Mouse (Mus musculus): ENCODE data around the gene Trim8. TPM values are rescaled to one million over a fixed set of nuclear protein-coding genes. Genes with fewer than 3 reads are reported as not detected.

The Trim8 gene
- polyA plus RNA-seq, 1 experiment = 42.3 TPM

- H3ac ChIP-seq (ENCODE audit: control insufficient read depth, insufficient read length) = no peak overlapping the region
- H3K36me3 ChIP-seq (ENCODE audit: control insufficient read depth, insufficient read depth) = no peaks in the 10 kb centered on the region
- TF ChIP-seq POLR2A (IDR thresholded peaks at IDR 0.05; ENCODE audit: insufficient read length, low read depth) = no peak
- TF ChIP-seq MYOG (IDR thresholded peaks at IDR 0.05; ENCODE audit: control insufficient read depth in 1 of 3, insufficient read depth in 1 of 3, insufficient read length in 2 of 3, low read depth in 2 of 3) = no peak
- TF ChIP-seq TCF3 (IDR thresholded peaks at IDR 0.05; ENCODE audit: insufficient read length, low read depth) = no peak
- no peak for TF ChIP-seq REST (IDR thresholded peaks at IDR 0.05; ENCODE audit: insufficient read depth, insufficient read length)
- TF ChIP-seq MAX (IDR thresholded peaks at IDR 0.05; ENCODE audit: low read depth) = no peak
- no peak for TF ChIP-seq POLR2AphosphoS2 (IDR thresholded peaks at IDR 0.05; ENCODE audit: insufficient read length, low read depth)
- TF ChIP-seq SRF (IDR thresholded peaks at IDR 0.05; ENCODE audit: control insufficient read depth, insufficient read length, low read depth) = no peak
- no peak for TF ChIP-seq USF1 (IDR thresholded peaks at IDR 0.05; ENCODE audit: low read depth)
- TF ChIP-seq TCF12 (IDR thresholded peaks at IDR 0.05; ENCODE audit: insufficient read depth, poor library complexity, severe bottlenecking) = no peak
- TF ChIP-seq CEBPB (IDR thresholded peaks at IDR 0.05; ENCODE audit: insufficient read depth, poor library complexity, severe bottlenecking) = no peak
- TF ChIP-seq MYOD1 (IDR thresholded peaks at IDR 0.05; ENCODE audit: control insufficient read depth in 1 of 3, insufficient read length in 2 of 3, low read depth in 2 of 3) = no peak
- no peak for TF ChIP-seq E2F4 (IDR thresholded peaks at IDR 0.05; ENCODE audit: insufficient read depth)
- no peak overlapping the region for H3K4me2 ChIP-seq (ENCODE audit: low read depth)
- H3K27me3 ChIP-seq (ENCODE audit: control insufficient read depth, insufficient read depth, insufficient read length) = no peaks in the 10 kb centered on the region
- no peaks in the 10 kb centered on the region for H3K79me2 ChIP-seq (ENCODE audit: control insufficient read depth, insufficient read depth)
- H3K4me3 ChIP-seq = no peak overlapping the region
Measured at GRCm38 (mm10) chr19:46552496-46552895, 51.0 kb downstream of the Trim8 start.

DNA sequence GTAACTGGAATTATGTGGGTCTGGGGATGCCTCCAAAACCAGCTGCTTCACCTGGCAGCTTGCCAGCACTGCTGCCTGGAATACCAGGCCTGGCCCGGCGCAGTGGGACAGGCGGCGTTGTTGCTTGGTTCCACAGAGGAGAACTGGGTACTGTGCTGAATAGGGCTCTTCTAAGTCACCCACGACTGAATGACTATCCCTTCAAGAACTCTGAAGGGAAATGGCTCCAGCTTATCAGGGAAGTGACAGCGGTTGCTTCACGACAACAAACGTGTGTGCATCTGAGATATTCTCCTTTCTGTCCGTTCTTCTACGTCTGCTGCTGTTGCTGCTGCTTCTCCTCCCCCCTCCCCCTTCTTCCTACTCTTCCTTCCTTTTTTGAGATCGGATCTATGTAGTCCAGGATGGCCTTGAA, 52.0 kb downstream of the Trim8 start:
- Histone ChIP-seq H3K4me2 (ENCODE audit: low read depth) (no peak overlapping the region), H3K79me2 (ENCODE audit: control insufficient read depth, insufficient read depth) (no peaks in the 10 kb centered on the region), H3K4me3 (no peak overlapping the region), H3K36me3 (ENCODE audit: control insufficient read depth, insufficient read depth) (no peaks in the 10 kb centered on the region), H3ac (ENCODE audit: control insufficient read depth, insufficient read length) (no peak overlapping the region), H3K27me3 (ENCODE audit: control insufficient read depth, insufficient read depth, insufficient read length) (no peaks in the 10 kb centered on the region)
- no peak for TF ChIP-seq MYOG (IDR thresholded peaks at IDR 0.05; ENCODE audit: control insufficient read depth in 1 of 3, insufficient read depth in 1 of 3, insufficient read length in 2 of 3, low read depth in 2 of 3)
- no peak for TF ChIP-seq REST (IDR thresholded peaks at IDR 0.05; ENCODE audit: insufficient read depth, insufficient read length)
- no peak for TF ChIP-seq POLR2A (IDR thresholded peaks at IDR 0.05; ENCODE audit: insufficient read length, low read depth)
- TF ChIP-seq CEBPB (IDR thresholded peaks at IDR 0.05; ENCODE audit: insufficient read depth, poor library complexity, severe bottlenecking) = no peak
- no peak for TF ChIP-seq MYOD1 (IDR thresholded peaks at IDR 0.05; ENCODE audit: control insufficient read depth in 1 of 3, insufficient read length in 2 of 3, low read depth in 2 of 3)

- no peak overlapping the region for H3K4me3 ChIP-seq
- no peaks in the 10 kb centered on the region for H3K79me2 ChIP-seq (ENCODE audit: control insufficient read depth, insufficient read depth)
- H3K27me3 ChIP-seq (ENCODE audit: control insufficient read depth, insufficient read depth, insufficient read length) = no peaks in the 10 kb centered on the region
- H3K36me3 ChIP-seq (ENCODE audit: control insufficient read depth, insufficient read depth) = no peaks in the 10 kb centered on the region
- no peak overlapping the region for H3K4me2 ChIP-seq (ENCODE audit: low read depth)
- no peak for TF ChIP-seq TCF3 (IDR thresholded peaks at IDR 0.05; ENCODE audit: insufficient read length, low read depth)
- H3ac ChIP-seq (ENCODE audit: control insufficient read depth, insufficient read length) = no peak overlapping the region
Measured at GRCm38 (mm10) chr19:46558009-46558408, 56.5 kb downstream of the Trim8 start.

DNA sequence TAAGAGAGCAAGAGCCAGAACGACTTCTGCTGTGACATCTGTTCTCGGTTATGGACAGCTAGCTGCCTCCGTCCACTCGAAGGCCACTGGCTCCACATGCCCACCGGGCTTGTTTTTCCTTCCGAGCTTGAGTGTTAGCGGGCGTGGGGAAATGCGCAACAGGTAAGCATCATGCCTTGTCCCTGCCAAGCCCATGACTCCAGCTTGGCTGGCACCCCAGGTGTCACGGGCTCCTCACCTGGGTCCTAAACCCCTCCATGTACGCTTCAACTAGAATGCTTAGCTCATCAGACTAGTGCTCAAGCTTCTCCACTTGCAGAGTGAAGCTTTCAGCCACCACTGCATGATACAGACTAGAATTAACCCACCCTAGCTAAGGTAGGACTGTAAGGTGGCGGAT, 57.1 kb downstream of the Trim8 start:
- H3K36me3 ChIP-seq (ENCODE audit: control insufficient read depth, insufficient read depth) = no peaks in the 10 kb centered on the region

GRCm38 (mm10) chr19:46562132-46562531, 60.6 kb downstream of the Trim8 start:
- no peak overlapping the region for H3ac ChIP-seq (ENCODE audit: control insufficient read depth, insufficient read length)
- H3K36me3 ChIP-seq (ENCODE audit: control insufficient read depth, insufficient read depth) = no peaks in the 10 kb centered on the region
- no peaks in the 10 kb centered on the region for H3K79me2 ChIP-seq (ENCODE audit: control insufficient read depth, insufficient read depth)
- H3K27me3 ChIP-seq (ENCODE audit: control insufficient read depth, insufficient read depth, insufficient read length) = no peaks in the 10 kb centered on the region
- TF ChIP-seq POLR2AphosphoS2 (IDR thresholded peaks at IDR 0.05; ENCODE audit: insufficient read length, low read depth) (no peak), USF1 (IDR thresholded peaks at IDR 0.05; ENCODE audit: low read depth) (no peak), E2F4 (IDR thresholded peaks at IDR 0.05; ENCODE audit: insufficient read depth) (no peak), MYOD1 (IDR thresholded peaks at IDR 0.05; ENCODE audit: control insufficient read depth in 1 of 3, insufficient read length in 2 of 3, low read depth in 2 of 3) (no peak), REST (IDR thresholded peaks at IDR 0.05; ENCODE audit: insufficient read depth, insufficient read length) (no peak), MYOG (IDR thresholded peaks at IDR 0.05; ENCODE audit: control insufficient read depth in 1 of 3, insufficient read depth in 1 of 3, insufficient read length in 2 of 3, low read depth in 2 of 3) (no peak), POLR2A (IDR thresholded peaks at IDR 0.05; ENCODE audit: insufficient read length, low read depth) (no peak), TCF12 (IDR thresholded peaks at IDR 0.05; ENCODE audit: insufficient read depth, poor library complexity, severe bottlenecking) (no peak), CEBPB (IDR thresholded peaks at IDR 0.05; ENCODE audit: insufficient read depth, poor library complexity, severe bottlenecking) (no peak), MAX (IDR thresholded peaks at IDR 0.05; ENCODE audit: low read depth) (no peak), SRF (IDR thresholded peaks at IDR 0.05; ENCODE audit: control insufficient read depth, insufficient read length, low read depth) (no peak), TCF3 (IDR thresholded peaks at IDR 0.05; ENCODE audit: insufficient read length, low read depth) (no peak)
- H3K4me3 ChIP-seq = no peak overlapping the region
- H3K4me2 ChIP-seq (ENCODE audit: low read depth) = no peak overlapping the region

More for the DNA sequence above, 57.1 kb downstream of the Trim8 start:
- no peak overlapping the region for H3K4me2 ChIP-seq (ENCODE audit: low read depth)
- no peak overlapping the region for H3K4me3 ChIP-seq
- no peaks in the 10 kb centered on the region for H3K27me3 ChIP-seq (ENCODE audit: control insufficient read depth, insufficient read depth, insufficient read length)
- no peak overlapping the region for H3ac ChIP-seq (ENCODE audit: control insufficient read depth, insufficient read length)
- no peaks in the 10 kb centered on the region for H3K79me2 ChIP-seq (ENCODE audit: control insufficient read depth, insufficient read depth)
- TF ChIP-seq TCF12 (IDR thresholded peaks at IDR 0.05; ENCODE audit: insufficient read depth, poor library complexity, severe bottlenecking) (no peak), MAX (IDR thresholded peaks at IDR 0.05; ENCODE audit: low read depth) (no peak), USF1 (IDR thresholded peaks at IDR 0.05; ENCODE audit: low read depth) (no peak), MYOD1 (IDR thresholded peaks at IDR 0.05; ENCODE audit: control insufficient read depth in 1 of 3, insufficient read length in 2 of 3, low read depth in 2 of 3) (no peak), REST (IDR thresholded peaks at IDR 0.05; ENCODE audit: insufficient read depth, insufficient read length) (no peak), POLR2AphosphoS2 (IDR thresholded peaks at IDR 0.05; ENCODE audit: insufficient read length, low read depth) (no peak), POLR2A (IDR thresholded peaks at IDR 0.05; ENCODE audit: insufficient read length, low read depth) (no peak), MYOG (IDR thresholded peaks at IDR 0.05; ENCODE audit: control insufficient read depth in 1 of 3, insufficient read depth in 1 of 3, insufficient read length in 2 of 3, low read depth in 2 of 3) (no peak), E2F4 (IDR thresholded peaks at IDR 0.05; ENCODE audit: insufficient read depth) (no peak), TCF3 (IDR thresholded peaks at IDR 0.05; ENCODE audit: insufficient read length, low read depth) (no peak), SRF (IDR thresholded peaks at IDR 0.05; ENCODE audit: control insufficient read depth, insufficient read length, low read depth) (no peak), CEBPB (IDR thresholded peaks at IDR 0.05; ENCODE audit: insufficient read depth, poor library complexity, severe bottlenecking) (no peak)
